Mouse (Mus musculus): ENCODE data around the gene Sec14l4.

- no peak for TF ChIP-seq POLR2A (IDR thresholded peaks at IDR 0.05; ENCODE audit: insufficient read depth, low read length)
- TF ChIP-seq EP300 (IDR thresholded peaks at IDR 0.05; ENCODE audit: insufficient read depth, low read depth, low read length): no peak
Measured at GRCm38 (mm10) chr11:3993914-3994313, 37.3 kb upstream of the Sec14l4 start.
